Mouse (Mus musculus) limb, embryonic 15.5 days (tissue): ENCODE results near the gene Hoxa7. TPM values are rescaled to one million over a fixed set of nuclear protein-coding genes. Genes with fewer than 3 reads are reported as not detected.
A peak's percentile ranks its signal among the peaks of the same experiment; 100 is the strongest.

Experiments used
- ATAC-seq: fragments of 200-750 bp; cut with Nextera tagmentation; 2 replicates; pipeline ENCODE4 v1.8.0; 2017; ENCODE audit warnings: low read depth, moderate TSS enrichment; ENCODE audit not compliant: insufficient number of reproducible peaks, low FRiP score, low TSS enrichment
- H3K27ac ChIP-seq: fragments of 300-500 bp; sonication (generic); 2 replicates; pipeline ENCODE4 v1.5.1; 2015; ENCODE audit warnings: moderate library complexity, mild to moderate bottlenecking, inconsistent platforms
- H3K27me3 ChIP-seq: fragments of 300-500 bp; sonication (generic); 2 replicates; pipeline ENCODE4 v1.6.1; 2015; ENCODE audit warnings: inconsistent platforms
- H3K36me3 ChIP-seq: fragments of 300-500 bp; sonication (generic); 2 replicates; pipeline ENCODE4 v1.6.1; 2015; ENCODE audit warnings: inconsistent platforms
- H3K4me1 ChIP-seq: fragments of 300-500 bp; sonication (generic); 2 replicates; pipeline ENCODE4 v1.6.1; 2015; ENCODE audit warnings: inconsistent platforms
- H3K4me2 ChIP-seq: fragments of 300-500 bp; sonication (generic); 2 replicates; pipeline ENCODE4 v1.6.1; 2015; ENCODE audit warnings: mild to moderate bottlenecking, inconsistent platforms
- H3K4me3 ChIP-seq: fragments of 300-500 bp; sonication (generic); 2 replicates; pipeline ENCODE4 v1.5.1; 2015; ENCODE audit warnings: mild to moderate bottlenecking, inconsistent platforms
- H3K9ac ChIP-seq: fragments of 300-500 bp; sonication (generic); 2 replicates; pipeline ENCODE4 v1.6.1; 2015; ENCODE audit warnings: inconsistent platforms
- H3K9me3 ChIP-seq: fragments of 300-500 bp; sonication (generic); 2 replicates; pipeline ENCODE4 v1.6.1; 2016; ENCODE audit warnings: inconsistent platforms
- WGBS: fragments of 180-500 bp; shearing (Covaris S2); methylation state at CpG from one replicate; pipeline ENCODE4 v1.1.7; 2015; 5-methylcytosine and 5-hydroxymethylcytosine counted together
- polyA plus RNA-seq: library from polyadenylated mRNA; unstranded; fragments of >200 nt; fragmentation: Nextera tagmentation; extraction: Ambion mirVana; gene quantifications from 2 replicates; pipeline ENCODE4 v1.2.1, GENCODE M21; 2015

Gene Hoxa7
- polyA plus RNA-seq, 1 experiment from 2014 or later = 12.0 TPM

DNA sequence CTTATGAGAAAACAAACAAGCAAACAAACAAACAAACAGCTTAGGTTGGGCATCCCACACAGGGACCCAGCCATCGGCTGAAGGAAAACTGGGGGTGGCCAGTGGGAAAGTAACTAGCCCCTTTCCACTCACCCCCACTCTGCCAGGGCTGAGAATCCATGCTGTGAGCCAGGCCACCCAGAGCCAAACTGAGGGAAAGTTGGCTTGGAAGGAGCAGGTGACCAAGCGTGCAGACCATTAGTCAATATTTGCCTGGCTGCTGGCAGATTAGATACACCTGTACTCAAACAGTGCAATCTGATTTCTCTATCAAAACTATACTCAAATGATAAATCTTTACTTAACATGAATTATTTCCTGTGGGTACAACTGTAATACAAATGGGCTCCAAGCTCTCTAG is 39.6 kb downstream of the Hoxa7 start:
- H3K36me3 ChIP-seq = no peaks in the 10 kb centered on the region

DNA sequence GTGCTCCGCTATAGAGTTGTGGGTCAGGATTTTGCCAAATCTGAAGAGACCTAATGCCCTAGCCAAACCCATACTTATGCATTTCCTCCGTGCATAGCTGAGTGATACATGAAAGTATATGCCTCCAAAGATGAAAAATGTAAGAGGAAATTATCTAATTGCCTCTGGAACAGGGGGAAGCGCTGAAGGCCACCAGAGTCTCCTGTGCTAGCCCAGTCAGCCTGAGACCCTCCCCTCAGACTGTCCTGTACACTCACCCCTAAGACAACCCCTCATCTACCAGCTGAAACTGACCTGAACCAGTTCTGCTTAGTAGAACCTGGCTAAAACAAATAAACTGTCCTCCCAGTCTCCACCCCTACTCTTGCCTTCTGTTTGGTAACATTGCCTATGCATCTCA is 40.9 kb downstream of the Hoxa7 start:
- no peak overlapping the region for H3K27ac ChIP-seq
- no peak for ATAC-seq
- peaks cover 47% of the 10 kb centered on the region for H3K4me1 ChIP-seq
- H3K9ac ChIP-seq = no peak overlapping the region
- H3K4me2 ChIP-seq = no peak overlapping the region
- H3K4me3 ChIP-seq = no peak overlapping the region
- 82% methylated on average over 3 of the region's 3 CpGs for WGBS
- peaks cover 74% of the 10 kb centered on the region for H3K27me3 ChIP-seq
- H3K36me3 ChIP-seq = no peaks in the 10 kb centered on the region
- H3K9me3 ChIP-seq = no peaks in the 10 kb centered on the region

More for the DNA sequence above, 39.6 kb downstream of the Hoxa7 start:
- peaks cover 34% of the 10 kb centered on the region for H3K4me1 ChIP-seq
- H3K4me3 ChIP-seq = no peak overlapping the region
- H3K27me3 ChIP-seq = peaks cover 78% of the 10 kb centered on the region
- WGBS = 59% methylated on average over 2 of the region's 2 CpGs
- H3K9ac ChIP-seq = no peak overlapping the region
- ATAC-seq = no peak
- no peaks in the 10 kb centered on the region for H3K9me3 ChIP-seq
- H3K27ac ChIP-seq = no peak overlapping the region
- H3K4me2 ChIP-seq = no peak overlapping the region

DNA sequence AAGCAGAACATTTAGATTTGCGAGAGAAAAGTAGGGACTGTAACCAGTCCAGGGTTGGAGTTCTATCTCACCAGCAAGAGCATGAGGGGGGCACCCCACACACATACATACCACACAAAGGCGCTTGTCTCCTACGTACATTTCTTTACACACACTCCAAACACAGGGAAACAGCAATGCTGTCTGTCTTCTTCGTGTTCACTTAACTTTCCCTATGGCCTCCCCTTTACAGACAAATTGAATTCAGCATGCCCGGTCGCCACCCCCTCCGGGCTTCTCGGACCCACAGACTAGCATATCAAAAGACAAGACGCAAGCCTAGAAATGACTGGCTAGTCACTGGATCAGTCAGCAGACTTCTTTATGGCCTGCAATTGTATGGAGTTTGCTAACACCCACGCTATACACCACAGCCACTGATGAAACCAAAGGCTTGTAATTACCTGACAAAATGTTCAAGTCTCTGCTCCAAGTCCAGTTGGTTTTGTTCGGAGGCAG is 41.4 kb downstream of the Hoxa7 start:
- no peak overlapping the region for H3K4me2 ChIP-seq
- H3K4me3 ChIP-seq = no peak overlapping the region
- H3K9ac ChIP-seq = no peak overlapping the region
- H3K4me1 ChIP-seq = peaks cover 48% of the 10 kb centered on the region
- no peaks in the 10 kb centered on the region for H3K36me3 ChIP-seq
- 58% methylated on average over 11 of the region's 11 CpGs for WGBS
- H3K27me3 ChIP-seq = peaks cover 73% of the 10 kb centered on the region
- no peak for ATAC-seq
- H3K9me3 ChIP-seq = no peaks in the 10 kb centered on the region
- no peak overlapping the region for H3K27ac ChIP-seq

DNA sequence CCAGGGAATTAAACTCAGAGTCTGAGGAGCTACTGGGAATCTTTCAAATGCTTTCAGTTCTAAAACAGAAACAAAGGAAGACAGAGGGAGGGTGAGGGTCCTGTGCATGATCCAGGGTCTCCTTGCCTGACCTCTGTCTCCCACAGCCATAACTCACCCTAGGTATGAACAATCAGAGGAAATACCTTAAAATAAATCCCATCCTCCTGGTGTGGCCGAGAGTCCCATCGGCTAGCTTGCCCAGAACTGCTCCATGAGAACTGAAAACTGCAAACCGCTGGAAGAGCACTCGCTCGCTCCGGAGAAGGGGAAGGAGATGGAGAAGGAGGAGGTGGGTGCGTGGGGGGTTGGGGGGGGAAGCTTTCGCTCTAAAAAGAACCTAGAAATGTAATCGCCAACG is 42.0 kb downstream of the Hoxa7 start:
- peaks cover 47% of the 10 kb centered on the region for H3K4me1 ChIP-seq
- H3K9ac ChIP-seq = no peak overlapping the region
- ATAC-seq = no peak

DNA sequence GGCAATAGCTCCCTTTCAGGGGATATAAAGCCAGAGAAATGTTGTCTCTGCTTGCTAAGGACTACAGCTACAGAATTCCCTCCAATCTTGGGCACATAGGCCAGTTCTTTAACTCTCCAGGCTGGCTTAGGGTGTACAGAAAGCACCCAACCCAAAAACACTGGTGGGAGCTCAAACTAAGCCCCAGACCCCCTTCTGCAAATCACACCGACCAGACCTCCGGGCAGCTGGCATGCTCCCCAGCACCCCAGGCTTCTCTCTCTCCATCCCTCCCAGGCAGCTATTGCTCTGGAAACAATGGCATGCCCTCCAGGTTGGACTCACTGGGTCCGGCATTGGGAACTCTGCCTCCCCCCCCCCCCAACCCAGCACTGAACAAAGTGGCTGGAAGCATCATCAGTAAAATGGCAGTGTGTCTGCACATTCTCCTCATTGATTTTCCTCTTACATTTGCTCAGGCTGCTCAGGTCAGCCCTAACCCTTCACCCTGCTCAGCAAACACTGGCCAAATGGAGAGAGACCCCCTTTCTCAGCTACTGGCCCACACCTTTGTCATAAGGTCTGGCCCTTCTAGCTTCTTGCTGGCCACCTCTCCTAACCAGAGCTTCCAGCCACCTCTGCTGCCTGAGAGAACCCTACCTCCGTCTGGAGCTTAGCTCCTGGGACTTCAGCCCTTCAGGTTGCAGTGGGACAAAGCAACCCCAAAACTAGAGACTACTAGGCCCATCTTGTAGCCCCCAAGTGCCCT is 42.6 kb downstream of the Hoxa7 start:
- Histone ChIP-seq H3K9ac (no peak overlapping the region), H3K9me3 (no peaks in the 10 kb centered on the region), H3K27me3 (peaks cover 69% of the 10 kb centered on the region), H3K4me2 (no peak overlapping the region), H3K4me1 (peaks cover 41% of the 10 kb centered on the region), H3K36me3 (no peaks in the 10 kb centered on the region), H3K4me3 (no peak overlapping the region), H3K27ac (no peak overlapping the region)
- ATAC-seq = no peak
- 31% methylated on average over 4 of the region's 4 CpGs for WGBS

More for the DNA sequence above, 42.0 kb downstream of the Hoxa7 start:
- Histone ChIP-seq H3K4me3 (no peak overlapping the region), H3K4me2 (no peak overlapping the region), H3K27ac (no peak overlapping the region), H3K36me3 (no peaks in the 10 kb centered on the region), H3K27me3 (peaks cover 74% of the 10 kb centered on the region), H3K9me3 (no peaks in the 10 kb centered on the region)
- 52% methylated on average over 10 of the region's 10 CpGs for WGBS

DNA sequence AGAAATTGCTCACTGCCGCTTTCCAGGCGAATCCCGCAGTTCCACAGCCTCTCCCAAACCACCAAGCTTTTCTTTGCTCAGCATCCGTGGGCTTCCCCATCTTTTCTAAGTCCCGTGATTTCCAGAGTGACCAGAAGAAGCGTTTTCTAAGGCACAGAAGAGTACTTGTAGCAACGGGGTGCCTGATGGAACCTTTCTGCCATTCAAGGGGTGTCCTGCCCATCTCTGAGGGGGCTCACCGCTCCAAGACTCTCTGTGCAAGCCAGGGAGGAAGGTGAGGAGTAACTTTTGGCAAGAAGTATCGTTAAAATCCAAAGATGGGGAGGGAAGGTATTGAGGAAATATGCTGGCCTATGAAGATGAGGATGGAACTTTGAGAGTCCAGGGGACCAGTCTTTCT is 43.8 kb downstream of the Hoxa7 start:
- Histone ChIP-seq H3K4me1 (peaks cover 37% of the 10 kb centered on the region), H3K36me3 (no peaks in the 10 kb centered on the region), H3K27ac (no peak overlapping the region), H3K4me2 (no peak overlapping the region), H3K9me3 (no peaks in the 10 kb centered on the region), H3K27me3 (peaks cover 72% of the 10 kb centered on the region), H3K9ac (no peak overlapping the region), H3K4me3 (no peak overlapping the region; the same call in 1 of the 2 replicates)
- 40% methylated on average over 9 of the region's 9 CpGs for WGBS
- ATAC-seq = no peak

DNA sequence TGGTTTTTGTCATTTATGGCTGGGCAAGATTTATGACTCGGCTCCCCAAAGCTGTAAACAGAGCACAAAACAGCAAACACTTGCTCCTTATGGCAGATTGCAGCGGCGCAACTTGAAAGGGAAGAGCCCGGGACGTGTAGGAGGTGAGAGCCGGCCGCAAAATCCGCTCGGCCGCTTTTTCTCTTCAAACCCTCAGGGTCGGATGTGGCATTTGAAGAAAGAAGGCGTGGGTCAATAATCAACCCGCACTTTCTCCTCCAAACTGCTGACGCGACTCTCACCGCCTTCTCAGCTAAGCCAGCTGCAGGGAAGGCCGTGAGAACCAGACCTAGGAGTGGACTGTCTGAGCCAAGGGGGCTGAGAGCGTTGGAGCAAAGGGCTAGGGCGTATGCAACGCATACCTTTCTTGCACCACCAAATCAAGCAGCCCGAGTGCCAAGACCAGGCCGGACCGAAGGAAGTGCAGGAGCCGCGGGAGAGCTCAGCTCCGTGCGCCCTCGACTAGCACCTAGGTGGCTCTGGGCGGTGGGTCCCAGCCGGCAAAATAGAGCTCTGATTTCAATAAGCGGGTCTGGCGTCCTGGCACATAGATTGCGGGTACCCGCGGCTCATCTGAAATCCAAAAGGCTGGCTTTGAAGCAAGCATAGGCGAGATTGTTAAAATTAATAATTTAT is 44.5 kb downstream of the Hoxa7 start, which contains the start of gene 5730596B20Rik:
Gene 5730596B20Rik, plus strand, starts transcription at position 438 of the 675 bp plus-strand sequence.
- H3K4me2 ChIP-seq = peak within 1 kb of the TSS; percentile 53
- H3K9ac ChIP-seq = no peak within 1 kb of the TSS
- peaks cover 78% of the 10 kb centered on the region for H3K27me3 ChIP-seq
- ATAC-seq = no peak
- H3K4me3 ChIP-seq = peak within 1 kb of the TSS; percentile 39
- 22% methylated on average over 36 of the region's 36 CpGs for WGBS
- H3K4me1 ChIP-seq = peaks cover 43% of the 10 kb centered on the region
- H3K36me3 ChIP-seq = no peaks in the 10 kb centered on the region
- H3K9me3 ChIP-seq = no peaks in the 10 kb centered on the region
- no peak within 1 kb of the TSS for H3K27ac ChIP-seq

DNA sequence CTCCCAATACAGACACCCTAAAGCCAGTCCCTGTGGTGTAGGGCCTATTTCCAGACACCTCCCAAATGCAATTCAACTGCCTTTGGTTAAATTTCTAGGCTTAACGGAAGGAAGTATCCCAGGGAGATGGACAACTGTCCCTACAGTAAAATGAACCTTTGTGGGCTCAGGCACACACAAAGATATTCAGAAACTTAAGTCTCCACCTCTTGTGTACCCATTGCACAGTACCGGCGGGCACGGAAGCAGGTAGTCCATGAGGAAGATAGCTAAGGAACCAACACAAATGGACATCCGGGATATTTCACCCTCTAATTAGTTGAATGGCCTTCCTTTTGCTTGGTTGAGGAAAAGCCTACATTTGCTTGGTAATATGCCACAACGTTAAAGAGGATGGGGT is 45.3 kb downstream of the Hoxa7 start:
- no peaks in the 10 kb centered on the region for H3K36me3 ChIP-seq
- no peak overlapping the region for H3K9ac ChIP-seq
- peaks cover 50% of the 10 kb centered on the region for H3K4me1 ChIP-seq
- peak overlapping the region; percentile 53 for H3K4me2 ChIP-seq
- H3K27ac ChIP-seq = no peak overlapping the region
- WGBS = 18% methylated on average over 6 of the region's 6 CpGs
- H3K27me3 ChIP-seq = peaks cover 78% of the 10 kb centered on the region
- no peak for ATAC-seq
- H3K9me3 ChIP-seq = no peaks in the 10 kb centered on the region
- H3K4me3 ChIP-seq = peak overlapping the region; percentile 39

DNA sequence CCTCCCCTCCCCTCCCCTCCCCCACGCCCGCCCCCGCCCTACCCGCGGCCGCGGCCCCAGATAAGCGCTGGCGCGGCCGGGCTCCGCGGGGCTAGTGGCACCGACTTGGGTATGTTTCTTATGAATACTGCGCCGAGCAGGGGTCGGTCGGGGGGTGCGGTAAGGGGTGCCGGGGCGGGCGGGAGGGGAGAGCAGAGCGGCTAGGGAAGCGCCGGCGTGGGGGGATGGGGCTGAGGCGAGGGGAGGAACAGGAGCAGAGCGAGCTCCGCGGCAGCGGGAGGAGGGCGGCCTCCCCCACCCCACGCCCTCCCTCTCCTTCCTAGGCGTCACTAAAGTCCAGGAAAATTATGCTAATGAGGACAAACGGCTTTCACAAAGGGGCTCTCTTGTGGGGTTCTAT is 45.8 kb downstream of the Hoxa7 start:
- Histone ChIP-seq H3K9me3 (no peaks in the 10 kb centered on the region), H3K4me1 (peaks cover 50% of the 10 kb centered on the region), H3K4me2 (peak overlapping the region; percentile 53), H3K36me3 (no peaks in the 10 kb centered on the region), H3K27me3 (peaks cover 78% of the 10 kb centered on the region), H3K4me3 (peak overlapping the region; percentile 39), H3K9ac (peak overlapping the region; percentile 27; the same call in 1 of the 2 replicates), H3K27ac (0 out of 2 replicates have a peak overlapping the region, but pooled peaks have one; percentile 38)
- WGBS = 1% methylated on average over 18 of the region's 35 CpGs
- no peak for ATAC-seq

DNA sequence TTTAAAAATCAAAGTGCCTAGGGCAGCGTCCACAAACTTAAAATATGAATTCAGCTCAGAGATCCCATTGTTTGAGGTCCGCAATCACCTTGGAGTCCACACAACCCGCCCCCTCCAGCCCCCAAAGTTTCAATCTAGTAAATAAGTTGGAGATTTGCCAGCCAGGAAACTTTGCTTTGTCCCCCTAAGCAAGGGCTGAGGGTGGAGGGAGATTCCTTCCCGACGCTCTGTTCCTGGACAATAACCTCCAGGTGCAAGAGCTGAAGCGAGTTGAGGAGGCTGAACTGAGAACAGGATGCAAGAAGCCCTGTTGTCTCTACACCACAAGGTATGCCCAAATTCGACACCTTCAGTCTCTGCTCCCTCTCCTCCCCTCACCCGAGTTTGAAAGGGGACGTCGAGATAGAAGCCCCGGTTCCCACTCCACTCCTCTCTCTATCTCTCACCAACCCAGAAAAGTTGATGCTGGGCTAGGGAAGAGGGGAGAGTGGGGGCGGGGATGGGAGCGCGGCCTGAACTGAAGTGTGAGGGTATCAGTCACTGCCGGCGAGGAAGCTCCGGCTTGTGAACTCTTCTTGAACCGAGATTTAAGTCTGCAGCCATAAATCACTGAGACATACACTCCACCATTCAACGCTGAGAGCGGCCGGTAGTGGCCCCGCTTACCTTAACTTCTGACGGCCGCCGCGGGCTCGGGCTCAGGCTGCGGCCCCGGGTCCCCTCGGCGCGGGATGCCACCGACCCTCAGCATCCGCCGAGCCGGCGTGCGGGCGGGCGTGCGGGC is 46.5 kb downstream of the Hoxa7 start:
- peak overlapping the region; percentile 39 for H3K4me3 ChIP-seq
- peak overlapping the region; percentile 53 for H3K4me2 ChIP-seq
- ATAC-seq = no peak
- peaks cover 78% of the 10 kb centered on the region for H3K27me3 ChIP-seq
- peak overlapping the region; percentile 38; the same call in 1 of the 2 replicates for H3K27ac ChIP-seq
- H3K36me3 ChIP-seq = 0 out of 2 replicates have a peak, but pooled peaks cover under 1% of the 10 kb centered on the region
- H3K4me1 ChIP-seq = peaks cover 54% of the 10 kb centered on the region
- no peaks in the 10 kb centered on the region for H3K9me3 ChIP-seq
- WGBS = 15% methylated on average over 40 of the region's 41 CpGs
- H3K9ac ChIP-seq = peak overlapping the region; percentile 27; the same call in 1 of the 2 replicates

DNA sequence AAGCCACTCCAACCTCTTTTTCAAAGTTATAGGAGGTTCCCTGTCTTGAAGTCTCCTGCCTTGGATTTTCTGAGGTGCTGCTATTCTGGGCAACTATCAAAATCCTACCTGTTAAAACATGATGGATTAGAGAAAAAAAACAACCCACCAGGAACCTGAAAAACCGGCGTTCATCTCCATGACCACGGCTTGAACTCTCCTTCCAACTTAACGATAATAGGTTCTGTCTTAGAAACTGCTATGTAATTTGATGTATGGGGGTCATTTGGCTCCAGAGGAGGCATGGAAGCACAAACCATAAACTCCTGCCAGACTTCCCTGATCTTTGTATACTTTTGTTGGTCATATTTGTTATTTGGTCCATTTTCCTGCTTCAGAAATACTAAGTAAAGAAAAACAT is 48.0 kb downstream of the Hoxa7 start:
- ATAC-seq = no peak
- Histone ChIP-seq H3K4me2 (no peak overlapping the region), H3K9ac (no peak overlapping the region), H3K36me3 (peaks cover 5% of the 10 kb centered on the region; the same call in 1 of the 2 replicates), H3K27me3 (peaks cover 73% of the 10 kb centered on the region), H3K4me1 (peaks cover 52% of the 10 kb centered on the region), H3K9me3 (no peaks in the 10 kb centered on the region), H3K27ac (no peak overlapping the region), H3K4me3 (no peak overlapping the region)
- 28% methylated on average over 4 of the region's 4 CpGs for WGBS
